Mouse (Mus musculus) testis, adult 2 months (tissue): Measurements from ENCODE around the gene Ptpn1. TPM values are rescaled to one million over a fixed set of nuclear protein-coding genes. Genes with fewer than 3 reads are reported as not detected.

Experiments
- H3K27ac ChIP-seq: fragments of 200-500 bp; 2 replicates; pipeline ENCODE4 v1.5.1; 2012; ENCODE audit warnings: low read depth, low read length; ENCODE audit not compliant: control insufficient read depth, insufficient read depth
- H3K27me3 ChIP-seq: fragments of 200-500 bp; 2 replicates; pipeline ENCODE4 v1.6.1; 2012; ENCODE audit warnings: mild to moderate bottlenecking, low read length, moderate library complexity; ENCODE audit not compliant: control insufficient read depth, insufficient read depth
- H3K36me3 ChIP-seq: fragments of 200-500 bp; 2 replicates; pipeline ENCODE4 v1.6.1; 2012; ENCODE audit warnings: mild to moderate bottlenecking, low read length; ENCODE audit not compliant: control insufficient read depth, insufficient read depth
- H3K4me1 ChIP-seq: fragments of 200-500 bp; 2 replicates; pipeline ENCODE4 v1.6.1; 2012; ENCODE audit warnings: low read length; ENCODE audit not compliant: control insufficient read depth, insufficient read depth
- H3K4me3 ChIP-seq: fragments of 200-500 bp; 2 replicates; pipeline ENCODE4 v1.5.1; 2012; ENCODE audit warnings: low read depth, mild to moderate bottlenecking, low read length, moderate library complexity, mixed read lengths; ENCODE audit not compliant: control insufficient read depth
- CTCF ChIP-seq: fragments of 200-500 bp; IDR thresholded peaks from 2 replicates; pipeline ENCODE4 v1.5.1; 2012; ENCODE audit warnings: low read depth, mild to moderate bottlenecking, inconsistent platforms, low read length, moderate library complexity; ENCODE audit not compliant: control insufficient read depth, insufficient read depth, insufficient replicate concordance
- POLR2A ChIP-seq: fragments of 200-500 bp; IDR thresholded peaks from 2 replicates; pipeline ENCODE4 v1.6.1; 2012; ENCODE audit warnings: low read depth, mild to moderate bottlenecking, inconsistent platforms, low read length, moderate library complexity; ENCODE audit not compliant: control insufficient read depth
- polyA plus RNA-seq: library from polyadenylated mRNA; depleted of rRNA; stranded (reverse); fragments of >200 nt; gene quantifications from 2 replicates; pipeline ENCODE4 v1.2.3, GENCODE M21; 2012; rRNA removed

Gene Ptpn1
- 30.9 and 34.7 TPM in 2 replicates for polyA plus RNA-seq

- no peaks in the 10 kb centered on the region for H3K27me3 ChIP-seq
- peaks cover 15% of the 10 kb centered on the region for H3K4me1 ChIP-seq
- TF ChIP-seq POLR2A (peak; percentile 81; the same call in 1 of the 2 replicates), CTCF (no peak)
- peak within 1 kb of the TSS; percentile 85 for H3K4me3 ChIP-seq
- peak within 1 kb of the TSS; percentile 95 for H3K27ac ChIP-seq
- no peaks in the 10 kb centered on the region for H3K36me3 ChIP-seq
Measured at GRCm38 (mm10) chr2:167931985-167932726, at the start of gene Ptpn1. TSS of gene Ptpn1 (plus strand) at chr2:167932057.

- no peaks in the 10 kb centered on the region for H3K36me3 ChIP-seq
- H3K27me3 ChIP-seq, result no peaks in the 10 kb centered on the region
- peaks cover 7% of the 10 kb centered on the region for H3K4me1 ChIP-seq
- no peak for TF ChIP-seq POLR2A
- TF ChIP-seq CTCF, result no peak
- no peak overlapping the region for H3K27ac ChIP-seq
- no peak overlapping the region for H3K4me3 ChIP-seq
Measured at GRCm38 (mm10) chr2:167886485-167886884, 45.4 kb upstream of the Ptpn1 start.

- Histone ChIP-seq H3K27me3 (no peaks in the 10 kb centered on the region), H3K36me3 (no peaks in the 10 kb centered on the region), H3K27ac (no peak overlapping the region), H3K4me3 (peak overlapping the region; percentile 55), H3K4me1 (peaks cover 7% of the 10 kb centered on the region)
- TF ChIP-seq CTCF (no peak), POLR2A (no peak)
Measured at GRCm38 (mm10) chr2:167887516-167888347, 44.1 kb upstream of the Ptpn1 start.

GRCm38 (mm10) chr2:167888834-167889233, 43.0 kb upstream of the Ptpn1 start:
- no peak for TF ChIP-seq CTCF
- no peak for TF ChIP-seq POLR2A
- Histone ChIP-seq H3K27me3 (no peaks in the 10 kb centered on the region), H3K4me1 (peaks cover 7% of the 10 kb centered on the region), H3K4me3 (no peak overlapping the region), H3K27ac (no peak overlapping the region), H3K36me3 (no peaks in the 10 kb centered on the region)

- Histone ChIP-seq H3K36me3 (no peaks in the 10 kb centered on the region), H3K4me3 (no peak overlapping the region), H3K4me1 (peaks cover 8% of the 10 kb centered on the region)
Measured at GRCm38 (mm10) chr2:167889886-167890285, 42.0 kb upstream of the Ptpn1 start.

GRCm38 (mm10) chr2:167891908-167892307, 39.9 kb upstream of the Ptpn1 start:
- Histone ChIP-seq H3K36me3 (no peaks in the 10 kb centered on the region), H3K4me1 (peaks cover 15% of the 10 kb centered on the region), H3K27me3 (no peaks in the 10 kb centered on the region), H3K4me3 (no peak overlapping the region), H3K27ac (no peak overlapping the region)
- TF ChIP-seq POLR2A (no peak), CTCF (peak; percentile 83; the same call in 1 of the 2 replicates)

More at GRCm38 (mm10) chr2:167889886-167890285, 42.0 kb upstream of the Ptpn1 start:
- TF ChIP-seq CTCF (no peak), POLR2A (no peak)
- Histone ChIP-seq H3K27me3 (no peaks in the 10 kb centered on the region), H3K27ac (no peak overlapping the region)

DNA sequence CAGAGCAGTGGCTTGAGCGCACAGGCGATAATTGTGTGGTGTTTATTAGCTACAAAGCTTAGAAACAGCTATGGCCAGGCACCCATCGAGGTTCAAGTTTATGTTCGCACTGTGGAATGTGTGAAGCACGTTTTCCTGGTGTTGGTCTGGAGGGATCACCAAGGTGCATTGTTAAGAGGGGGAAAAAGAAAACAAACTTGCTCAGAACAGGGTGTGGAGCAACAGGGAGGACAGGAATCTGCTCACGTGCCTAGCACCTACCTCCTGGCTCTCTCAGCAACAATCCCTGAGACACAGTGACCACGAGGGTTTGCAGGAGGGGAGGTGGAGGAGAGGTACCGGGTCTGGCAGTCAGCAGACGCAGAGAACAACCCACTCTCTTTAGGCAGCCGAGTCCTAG, 38.2 kb upstream of the Ptpn1 start:
- Histone ChIP-seq H3K27me3 (no peaks in the 10 kb centered on the region), H3K27ac (no peak overlapping the region), H3K36me3 (no peaks in the 10 kb centered on the region), H3K4me1 (peaks cover 7% of the 10 kb centered on the region), H3K4me3 (no peak overlapping the region)
- TF ChIP-seq POLR2A (no peak), CTCF (no peak)
